ENCODE assay signal across 23 mouse cellular contexts in the genomic region with DNA sequence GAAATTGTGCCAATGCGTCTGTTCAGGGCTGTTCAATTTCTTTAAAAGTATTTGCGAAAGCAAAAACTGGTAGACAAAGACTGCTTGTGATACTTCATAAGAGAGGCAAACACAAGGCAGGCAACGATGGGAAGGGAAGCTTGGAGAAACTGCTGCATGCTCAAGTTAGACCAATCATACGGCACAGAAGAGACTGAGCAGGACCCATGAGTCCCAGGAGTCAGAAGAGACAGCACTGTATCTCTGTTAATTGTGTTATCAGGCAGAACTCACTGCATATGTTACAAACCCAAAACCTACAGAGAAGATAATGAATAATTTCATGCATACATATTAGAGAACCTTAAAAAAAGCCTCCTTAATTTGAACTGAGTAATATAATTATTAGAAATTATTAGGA.
DNase-seq lines count a peak whose midpoint lies in the region; ATAC-seq and TF ChIP-seq lines count a peak whose summit lies in the region.
"Had no signal": no experiment of that assay in that cellular context is flagged by ENCODE, and none has a peak within 500 bp of the region (broad histone marks: within the 10 kb centered on the region; RNA-seq: fewer than 3 reads in every experiment).

No protein-coding gene starts in this region.

- no peak overlapping the region for H3K4me2 ChIP-seq in liver, embryonic 13.5 days
- H3K4me2 ChIP-seq in hindbrain, postnatal 0 days (ENCODE audit: low read depth, low read length), result no peak overlapping the region
- H3K4me2 ChIP-seq: hindbrain, embryonic 12.5 days had no signal

- peak; percentile 53 to 68; a peak in 3 of 4 replicates for TF ChIP-seq EP300 in MEL (IDR thresholded peaks at IDR 0.05; ENCODE audit: low read depth in 1 of 2, low read length in 2 of 2)

- ATAC-seq in liver, embryonic 13.5 days (ENCODE audit: low read depth), result peak; percentile 78
- peak; percentile 78 for ATAC-seq in megakaryocyte-erythroid progenitor cell, adult 5-6 weeks (replicated peaks; ENCODE audit: low FRiP score, low TSS enrichment, poor library complexity, severe bottlenecking)
- ATAC-seq in hindbrain, postnatal 0 days, result no peak
- ATAC-seq: CD4-positive, CD25-positive, alpha-beta regulatory T cell, adult 4 months; forebrain, embryonic 14.5 days; hindbrain, embryonic 16.5 days had no signal

- H3K9ac ChIP-seq in MEL (ENCODE audit: control insufficient read depth, low read depth, low read length, poor library complexity, severe bottlenecking), result no peak overlapping the region
- no peak overlapping the region for H3K9ac ChIP-seq in liver, embryonic 13.5 days
- no peak overlapping the region for H3K9ac ChIP-seq in hindbrain, postnatal 0 days (replicated peaks; ENCODE audit: low read length)
- H3K9ac ChIP-seq: hindbrain, embryonic 12.5 days had no signal

- DNase-seq in heart, adult 11 months, result peak; percentile 68
- DNase-seq in heart, adult 9 months (ENCODE audit: low spot score in 2 of 2), result no peak
- peak; percentile 51 for DNase-seq in MEL (ENCODE audit: low read depth, low spot score)
- DNase-seq in liver, embryonic 13.5 days, result peak; percentile 19
- no peak for DNase-seq in hindbrain, postnatal 0 days (ENCODE audit: low spot score)
- no peak for DNase-seq in adrenal gland, adult 8-10 months
- DNase-seq: adrenal gland, postnatal 14 days; B cell, adult 2 months; cerebellum, adult 2 months; cerebellum, postnatal 10 days; gastrocnemius, adult 2 months; gastrocnemius, postnatal 25 days; heart, postnatal 10 days; heart, postnatal 4 days had no signal

- TF ChIP-seq RAD21 in MEL (IDR thresholded peaks at IDR 0.05; ENCODE audit: low read depth, low read length), result no peak

- no peak for TF ChIP-seq POLR2A in MEL (IDR thresholded peaks at IDR 0.05; ENCODE audit: control insufficient read depth in 1 of 2, insufficient read depth in 1 of 2, low read depth in 1 of 2, low read length in 2 of 2, poor library complexity in 1 of 2)

- no peaks in the 10 kb centered on the region for H3K27me3 ChIP-seq in MEL (ENCODE audit: control insufficient read depth in 1 of 2, insufficient read depth in 2 of 2, low read length in 2 of 2)
- H3K27me3 ChIP-seq in liver, embryonic 13.5 days, result no peaks in the 10 kb centered on the region
- no peaks in the 10 kb centered on the region for H3K27me3 ChIP-seq in hindbrain, postnatal 0 days (ENCODE audit: insufficient read depth, low read length)
- H3K27me3 ChIP-seq: hindbrain, embryonic 12.5 days had no signal

- H3K79me2 ChIP-seq in MEL (ENCODE audit: control insufficient read depth, insufficient read depth, low read length, poor library complexity), result no peaks in the 10 kb centered on the region; the same call in 1 of the 2 replicates

- H3K36me3 ChIP-seq in MEL (ENCODE audit: control insufficient read depth in 1 of 2, insufficient read depth in 2 of 2, low read length in 2 of 2), result peaks cover 0 to 14% of the 10 kb centered on the region in 2 experiments; a peak in 2 of 4 replicates
- H3K36me3 ChIP-seq in liver, embryonic 13.5 days, result no peaks in the 10 kb centered on the region
- H3K36me3 ChIP-seq in hindbrain, postnatal 0 days (ENCODE audit: insufficient read depth, low read length), result no peaks in the 10 kb centered on the region
- H3K36me3 ChIP-seq: embryonic facial prominence, embryonic 10.5 days; forebrain, embryonic 10.5 days; heart, embryonic 10.5 days; hindbrain, embryonic 12.5 days had no signal

- H3K4me3 ChIP-seq in MEL (ENCODE audit: control insufficient read depth in 1 of 2, insufficient read depth in 1 of 2, low read depth in 2 of 2, low read length in 2 of 2), result no peak overlapping the region
- H3K4me3 ChIP-seq in liver, embryonic 13.5 days (replicated peaks), result no peak overlapping the region
- no peak overlapping the region for H3K4me3 ChIP-seq in hindbrain, postnatal 0 days (ENCODE audit: low read length)
- H3K4me3 ChIP-seq: embryonic facial prominence, embryonic 10.5 days; forebrain, embryonic 10.5 days; gastrocnemius, adult 2 months; heart, embryonic 10.5 days; hindbrain, embryonic 12.5 days had no signal

- no peak for TF ChIP-seq CTCF in MEL (IDR thresholded peaks at IDR 0.05 in 2 of 3, conservative IDR thresholded peaks at IDR 0.05 in 1 of 3; ENCODE audit: control insufficient read depth in 1 of 3, insufficient read depth in 1 of 3, low read depth in 2 of 3, low read length in 3 of 3, poor library complexity in 1 of 3, severe bottlenecking in 1 of 3)
- TF ChIP-seq CTCF in hindbrain, postnatal 0 days (IDR thresholded peaks at IDR 0.05; ENCODE audit: low read depth), result no peak

- H3K27ac ChIP-seq in MEL (ENCODE audit: control insufficient read depth, low read depth, low read length), result no peak overlapping the region
- no peak overlapping the region for H3K27ac ChIP-seq in liver, embryonic 13.5 days
- no peak overlapping the region for H3K27ac ChIP-seq in hindbrain, postnatal 0 days
- H3K27ac ChIP-seq: embryonic facial prominence, embryonic 10.5 days; forebrain, embryonic 10.5 days; gastrocnemius, adult 2 months; heart, embryonic 10.5 days; hindbrain, embryonic 12.5 days had no signal

- WGBS in liver, embryonic 13.5 days (ENCODE audit: insufficient replicate concordance), result 62% methylated on average over 4 of the region's 4 CpGs
- 67% methylated on average over 4 of the region's 4 CpGs for WGBS in hindbrain, postnatal 0 days

- H3K9me3 ChIP-seq in MEL (replicated peaks; ENCODE audit: insufficient read depth, low read length), result no peaks in the 10 kb centered on the region
- H3K9me3 ChIP-seq in liver, embryonic 13.5 days (replicated peaks), result no peaks in the 10 kb centered on the region
- H3K9me3 ChIP-seq in hindbrain, postnatal 0 days (ENCODE audit: low read length), result no peaks in the 10 kb centered on the region
- H3K9me3 ChIP-seq: embryonic facial prominence, embryonic 10.5 days; forebrain, embryonic 10.5 days; G1E; heart, embryonic 10.5 days; hindbrain, embryonic 12.5 days had no signal

- H3K4me1 ChIP-seq in MEL (ENCODE audit: control insufficient read depth in 1 of 2, insufficient read depth in 2 of 2, low read length in 2 of 2), result peaks cover 8 to 12% of the 10 kb centered on the region in 2 experiments
- peaks cover 18% of the 10 kb centered on the region for H3K4me1 ChIP-seq in liver, embryonic 13.5 days (replicated peaks)
- H3K4me1 ChIP-seq in hindbrain, postnatal 0 days (ENCODE audit: insufficient read depth, low read length), result no peaks in the 10 kb centered on the region

TF ChIP-seq in MEL, 35 proteins besides CTCF, POLR2A, EP300 and RAD21:
- no peak for TF ChIP-seq KAT2A (conservative IDR thresholded peaks at IDR 0.05; ENCODE audit: low read depth, low read length)
- TF ChIP-seq SIN3A (IDR thresholded peaks at IDR 0.05; ENCODE audit: low read length), result 0 out of 2 replicates have a peak, but pooled peaks have one; percentile 30
- TF ChIP-seq MYC (IDR thresholded peaks at IDR 0.05; ENCODE audit: low read depth, low read length), result 0 out of 2 replicates have a peak, but pooled peaks have one; percentile 29
- no peak for TF ChIP-seq NELFE (IDR thresholded peaks at IDR 0.05; ENCODE audit: low read depth, low read length)
- peak; percentile 78 for TF ChIP-seq GATA1 (IDR thresholded peaks at IDR 0.05; ENCODE audit: low read depth, low read length)
- no peak for TF ChIP-seq USF1 (IDR thresholded peaks at IDR 0.05; ENCODE audit: low read depth, low read length)
- no peak for TF ChIP-seq JUND (IDR thresholded peaks at IDR 0.05; ENCODE audit: low read depth, low read length)
- TF ChIP-seq RCOR1 (IDR thresholded peaks at IDR 0.05; ENCODE audit: low read depth, low read length), result 0 out of 2 replicates have a peak, but pooled peaks have one; percentile 20
- TF ChIP-seq MEF2A (IDR thresholded peaks at IDR 0.05; ENCODE audit: extremely low read depth, insufficient replicate concordance, low read depth, low read length, poor library complexity, severe bottlenecking), result no peak
- no peak for TF ChIP-seq USF2 (IDR thresholded peaks at IDR 0.05; ENCODE audit: borderline replicate concordance in 1 of 2, insufficient read depth in 1 of 2, low read depth in 1 of 2, low read length in 2 of 2)
- TF ChIP-seq TCF12 (IDR thresholded peaks at IDR 0.05; ENCODE audit: low read depth, low read length), result peak; percentile 52
- 0 out of 2 replicates have a peak, but pooled peaks have one; percentile 27 for TF ChIP-seq ETS1 (IDR thresholded peaks at IDR 0.05; ENCODE audit: low read depth, low read length)
- TF ChIP-seq MYB (IDR thresholded peaks at IDR 0.05; ENCODE audit: low read depth, low read length), result no peak
- TF ChIP-seq ZC3H11A (IDR thresholded peaks at IDR 0.05; ENCODE audit: low read depth, low read length), result no peak
- no peak for TF ChIP-seq NRF1 (IDR thresholded peaks at IDR 0.05; ENCODE audit: insufficient read depth, low read depth, low read length, poor library complexity, severe bottlenecking)

Comparison
In these comparisons a context has a peak if more than half of its experiments do, and no peak if none do; other contexts are left out.
1. DNase-seq: peak in heart, adult 11 months (single experiment), MEL (single experiment) and liver, embryonic 13.5 days (single experiment); none in heart, adult 9 months (0 of 2), hindbrain, postnatal 0 days (single experiment) and adrenal gland, adult 8-10 months (single experiment).